Mouse (Mus musculus) spleen, adult 2 months (tissue): Measurements from ENCODE around the gene Ms4a15.

Source experiments
- CTCF ChIP-seq: fragments of 200-500 bp; IDR thresholded peaks from 2 replicates; pipeline ENCODE4 v1.5.1; 2011; ENCODE audit warnings: mild to moderate bottlenecking, inconsistent platforms; ENCODE audit not compliant: insufficient read depth, insufficient read length, insufficient replicate concordance; ENCODE audit errors: extremely low read depth
- POLR2A ChIP-seq: fragments of 200-500 bp; IDR thresholded peaks from 2 replicates; pipeline ENCODE4 v1.6.1; 2011; ENCODE audit warnings: low read depth, low read length, inconsistent platforms

DNA sequence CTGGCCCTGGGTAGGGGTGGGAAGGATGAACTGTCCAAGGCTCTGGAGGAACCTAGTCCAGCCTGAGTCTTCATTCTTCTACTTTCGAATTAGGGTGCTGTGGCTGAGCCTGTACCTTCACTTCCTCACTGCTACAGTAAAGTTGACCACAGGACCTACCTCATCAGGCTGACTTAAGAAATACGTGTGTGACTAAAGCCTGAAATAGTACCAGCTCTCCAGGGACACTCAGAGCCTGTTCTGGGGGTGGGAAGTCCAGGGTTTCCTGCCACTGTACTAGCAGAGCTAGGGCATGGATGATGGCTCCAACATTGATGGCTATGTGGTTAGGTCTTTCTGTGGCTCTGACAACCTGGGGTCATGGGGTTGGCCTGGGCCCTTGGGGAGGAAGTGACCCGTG, 49.1 kb downstream of the Ms4a15 start:
- TF ChIP-seq POLR2A (no peak), CTCF (no peak)
